Mouse (Mus musculus): ENCODE measurements around the gene Gng12.

- TF ChIP-seq CTCF (IDR thresholded peaks at IDR 0.05; ENCODE audit: control insufficient read depth, insufficient read depth, low read length) (peak; percentile 86), POLR2A (IDR thresholded peaks at IDR 0.05; ENCODE audit: borderline replicate concordance, control insufficient read depth, low read depth, low read length) (peak; percentile 76; the same call in 1 of the 2 replicates)
Observed at GRCm38 (mm10) chr6:67036356-67036811, 140.2 kb downstream of the Gng12 start.

All from bone marrow, adult 2 months (tissue).